Mouse (Mus musculus): ENCODE measurements around the gene Slc29a2. TPM values are rescaled to one million over a fixed set of nuclear protein-coding genes. Genes with fewer than 3 reads are reported as not detected.

Gene Slc29a2
- polyA plus RNA-seq, 1 experiment, result 6.0 TPM

GRCm38 (mm10) chr19:5021416-5021815, 2.2 kb upstream of the Slc29a2 start:
- H3K4me1 ChIP-seq (ENCODE audit: control insufficient read depth, insufficient read depth, low read length), result peaks cover 20% of the 10 kb centered on the region
- no peak overlapping the region for H3K4me3 ChIP-seq (ENCODE audit: insufficient read depth, low read length)
- no peak overlapping the region for H3K27ac ChIP-seq (ENCODE audit: insufficient read depth, low read length)
- no peak for TF ChIP-seq CTCF (IDR thresholded peaks at IDR 0.05; ENCODE audit: borderline replicate concordance, insufficient read depth, low read length)
- TF ChIP-seq POLR2A (IDR thresholded peaks at IDR 0.05; ENCODE audit: low read depth, low read length), result no peak

GRCm38 (mm10) chr19:5026111-5026510, 2.5 kb downstream of the Slc29a2 start:
- Histone ChIP-seq H3K4me3 (ENCODE audit: insufficient read depth, low read length) (no peak overlapping the region), H3K27ac (ENCODE audit: insufficient read depth, low read length) (no peak overlapping the region), H3K4me1 (ENCODE audit: control insufficient read depth, insufficient read depth, low read length) (peaks cover 8% of the 10 kb centered on the region; the same call in 1 of the 2 replicates)
- TF ChIP-seq CTCF (IDR thresholded peaks at IDR 0.05; ENCODE audit: borderline replicate concordance, insufficient read depth, low read length) (no peak), POLR2A (IDR thresholded peaks at IDR 0.05; ENCODE audit: low read depth, low read length) (no peak)

- no peaks in the 10 kb centered on the region for H3K4me1 ChIP-seq (ENCODE audit: control insufficient read depth, insufficient read depth, low read length)
- no peak for TF ChIP-seq POLR2A (IDR thresholded peaks at IDR 0.05; ENCODE audit: low read depth, low read length)
- TF ChIP-seq CTCF (IDR thresholded peaks at IDR 0.05; ENCODE audit: borderline replicate concordance, insufficient read depth, low read length), result no peak
- no peak overlapping the region for H3K27ac ChIP-seq (ENCODE audit: insufficient read depth, low read length)
- H3K4me3 ChIP-seq (ENCODE audit: insufficient read depth, low read length), result no peak overlapping the region
Measured at GRCm38 (mm10) chr19:5032686-5033085, 9.0 kb downstream of the Slc29a2 start.

GRCm38 (mm10) chr19:5036577-5036976, 12.9 kb downstream of the Slc29a2 start:
- no peak overlapping the region for H3K27ac ChIP-seq (ENCODE audit: insufficient read depth, low read length)
- TF ChIP-seq CTCF (IDR thresholded peaks at IDR 0.05; ENCODE audit: borderline replicate concordance, insufficient read depth, low read length) (no peak), POLR2A (IDR thresholded peaks at IDR 0.05; ENCODE audit: low read depth, low read length) (no peak)
- H3K4me3 ChIP-seq (ENCODE audit: insufficient read depth, low read length), result no peak overlapping the region
- peaks cover 3% of the 10 kb centered on the region; the same call in 1 of the 2 replicates for H3K4me1 ChIP-seq (ENCODE audit: control insufficient read depth, insufficient read depth, low read length)

- H3K27ac ChIP-seq (ENCODE audit: insufficient read depth, low read length), result no peak overlapping the region
- peak overlapping the region; percentile 70 for H3K4me3 ChIP-seq (ENCODE audit: insufficient read depth, low read length)
- TF ChIP-seq POLR2A (IDR thresholded peaks at IDR 0.05; ENCODE audit: low read depth, low read length), result peak; percentile 3; the same call in 1 of the 2 replicates
- TF ChIP-seq CTCF (IDR thresholded peaks at IDR 0.05; ENCODE audit: borderline replicate concordance, insufficient read depth, low read length), result no peak
- H3K4me1 ChIP-seq (ENCODE audit: control insufficient read depth, insufficient read depth, low read length), result peaks cover 6% of the 10 kb centered on the region; the same call in 1 of the 2 replicates
Measured at GRCm38 (mm10) chr19:5037678-5038571, 14.3 kb downstream of the Slc29a2 start.

GRCm38 (mm10) chr19:5038709-5039156, 15.1 kb downstream of the Slc29a2 start, which contains the start of the genes B4gat1 and AC124502.3:
Gene B4gat1 (plus strand): TSS chr19:5038826.
Gene AC124502.3 (plus strand): TSS chr19:5038891.
- Histone ChIP-seq H3K4me1 (ENCODE audit: control insufficient read depth, insufficient read depth, low read length) (peaks cover 6% of the 10 kb centered on the region; the same call in 1 of the 2 replicates), H3K27ac (ENCODE audit: insufficient read depth, low read length) (no peak within 1 kb of the TSS), H3K4me3 (ENCODE audit: insufficient read depth, low read length) (peak within 1 kb of the TSS; percentile 70)
- peak; percentile 58; the same call in 1 of the 2 replicates for TF ChIP-seq CTCF (IDR thresholded peaks at IDR 0.05; ENCODE audit: borderline replicate concordance, insufficient read depth, low read length)
- peak; percentile 85 for TF ChIP-seq POLR2A (IDR thresholded peaks at IDR 0.05; ENCODE audit: low read depth, low read length)

GRCm38 (mm10) chr19:5039301-5040114, 15.8 kb downstream of the Slc29a2 start:
- H3K27ac ChIP-seq (ENCODE audit: insufficient read depth, low read length), result no peak overlapping the region
- H3K4me3 ChIP-seq (ENCODE audit: insufficient read depth, low read length), result peak overlapping the region; percentile 70
- peaks cover 6% of the 10 kb centered on the region; the same call in 1 of the 2 replicates for H3K4me1 ChIP-seq (ENCODE audit: control insufficient read depth, insufficient read depth, low read length)
- TF ChIP-seq CTCF (IDR thresholded peaks at IDR 0.05; ENCODE audit: borderline replicate concordance, insufficient read depth, low read length) (no peak), POLR2A (IDR thresholded peaks at IDR 0.05; ENCODE audit: low read depth, low read length) (no peak)

GRCm38 (mm10) chr19:5040862-5041523, 17.3 kb downstream of the Slc29a2 start, which contains the start of gene Brms1:
Gene Brms1 (plus strand): TSS chr19:5041354.
- H3K4me3 ChIP-seq (ENCODE audit: insufficient read depth, low read length), result peak within 1 kb of the TSS; percentile 70
- peak within 1 kb of the TSS; percentile 45 for H3K27ac ChIP-seq (ENCODE audit: insufficient read depth, low read length)
- peaks cover 11% of the 10 kb centered on the region; the same call in 1 of the 2 replicates for H3K4me1 ChIP-seq (ENCODE audit: control insufficient read depth, insufficient read depth, low read length)
- TF ChIP-seq CTCF (IDR thresholded peaks at IDR 0.05; ENCODE audit: borderline replicate concordance, insufficient read depth, low read length), result no peak
- peak; percentile 59 for TF ChIP-seq POLR2A (IDR thresholded peaks at IDR 0.05; ENCODE audit: low read depth, low read length)

GRCm38 (mm10) chr19:5041588-5041987, 17.9 kb downstream of the Slc29a2 start:
- Histone ChIP-seq H3K4me3 (ENCODE audit: insufficient read depth, low read length) (peak overlapping the region; percentile 70), H3K27ac (ENCODE audit: insufficient read depth, low read length) (peak overlapping the region; percentile 45), H3K4me1 (ENCODE audit: control insufficient read depth, insufficient read depth, low read length) (peaks cover 11% of the 10 kb centered on the region; the same call in 1 of the 2 replicates)
- TF ChIP-seq CTCF (IDR thresholded peaks at IDR 0.05; ENCODE audit: borderline replicate concordance, insufficient read depth, low read length) (no peak), POLR2A (IDR thresholded peaks at IDR 0.05; ENCODE audit: low read depth, low read length) (no peak; the same call in 1 of the 2 replicates)
